Mouse (Mus musculus): ENCODE results near the gene Lfng. TPM values are rescaled to one million over a fixed set of nuclear protein-coding genes. Genes with fewer than 3 reads are reported as not detected.

The Lfng gene
- total RNA-seq, 2 experiments from 2014 or later: 19.7 to 20.7 TPM

DNA sequence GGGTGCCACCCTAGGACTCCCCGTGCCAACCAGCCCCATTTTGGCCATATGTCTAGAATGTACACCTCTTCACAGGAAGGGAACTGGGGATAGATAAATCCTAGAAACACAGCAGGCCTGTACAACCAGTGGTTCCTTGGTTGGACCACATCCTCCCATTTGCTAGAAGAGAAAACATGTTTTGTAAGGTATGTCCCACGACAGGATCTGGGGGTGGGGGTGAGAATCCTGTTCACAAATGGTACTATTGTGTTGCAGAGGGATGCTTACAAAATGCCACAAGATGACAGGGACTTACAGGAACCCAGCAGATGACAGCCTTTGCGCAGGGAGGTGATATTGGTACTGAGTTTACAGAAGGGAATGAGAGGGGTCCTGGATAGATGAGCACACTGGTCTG is 30.9 kb downstream of the Lfng start:
- no peak for DNase-seq
- intact Hi-C loops (cut with DNase I): no loop called here

DNA sequence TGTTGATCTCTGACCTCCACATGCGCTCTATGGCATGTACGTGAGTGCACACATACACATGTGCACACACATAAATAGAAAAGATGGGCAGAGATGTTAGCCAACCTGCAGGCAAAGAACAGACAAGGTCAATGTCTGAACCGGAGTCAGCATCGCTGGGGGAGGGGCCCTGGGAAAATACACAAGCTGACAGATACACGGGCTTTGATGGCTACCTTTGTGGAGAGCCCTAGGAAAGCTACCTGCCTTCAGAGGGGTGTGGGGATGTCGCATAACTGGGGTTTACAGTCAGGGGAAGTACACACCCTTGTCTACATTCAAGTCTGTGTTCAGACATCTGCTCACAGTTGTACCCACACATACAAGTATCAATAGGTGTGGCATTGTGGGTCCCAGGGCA is 31.4 kb downstream of the Lfng start:
- no peak for DNase-seq
- intact Hi-C loops (cut with DNase I): no loop called here

DNA sequence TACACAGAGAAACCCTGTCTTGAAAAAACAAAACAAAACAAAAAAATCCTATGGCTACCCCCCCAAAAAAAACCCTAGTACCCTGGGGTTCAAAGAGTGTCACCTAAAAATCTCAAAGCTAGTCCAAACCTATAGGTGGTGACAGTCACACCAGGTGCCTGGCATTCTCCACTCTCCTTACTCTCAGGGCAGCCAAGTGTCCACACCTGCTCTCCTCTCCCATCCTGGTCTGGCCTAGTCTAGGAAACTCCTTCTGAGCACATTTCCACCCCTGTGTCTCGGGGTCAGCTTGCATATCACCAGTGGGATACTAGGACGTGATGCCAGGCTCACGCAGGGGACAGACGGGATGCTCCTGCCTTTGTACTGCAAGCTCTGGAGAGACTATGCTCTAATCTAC is 32.2 kb downstream of the Lfng start:
- DNase-seq: no peak
- intact Hi-C loops (cut with DNase I): no loop called here

DNA sequence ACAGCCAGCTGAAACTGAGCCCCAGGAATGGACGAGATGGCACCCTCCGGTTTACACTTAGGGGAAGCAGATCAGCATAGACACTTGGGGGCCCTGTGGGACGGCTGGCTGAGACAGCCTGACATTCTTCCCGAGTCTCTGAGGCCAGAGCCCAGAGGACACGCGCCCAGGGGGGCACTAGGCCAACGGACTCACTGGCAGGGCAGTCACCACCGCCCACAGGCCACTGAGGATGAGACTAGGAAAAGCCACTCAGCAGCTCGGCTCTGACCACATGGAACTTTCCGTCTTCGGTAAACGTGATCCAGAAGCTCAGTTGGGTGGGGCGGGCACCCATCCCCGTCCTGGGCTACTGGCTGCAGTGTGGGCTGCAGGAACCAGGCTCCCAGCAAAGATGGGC is 32.8 kb downstream of the Lfng start:
- intact Hi-C loops (cut with DNase I): no loop called here
- no peak for DNase-seq

DNA sequence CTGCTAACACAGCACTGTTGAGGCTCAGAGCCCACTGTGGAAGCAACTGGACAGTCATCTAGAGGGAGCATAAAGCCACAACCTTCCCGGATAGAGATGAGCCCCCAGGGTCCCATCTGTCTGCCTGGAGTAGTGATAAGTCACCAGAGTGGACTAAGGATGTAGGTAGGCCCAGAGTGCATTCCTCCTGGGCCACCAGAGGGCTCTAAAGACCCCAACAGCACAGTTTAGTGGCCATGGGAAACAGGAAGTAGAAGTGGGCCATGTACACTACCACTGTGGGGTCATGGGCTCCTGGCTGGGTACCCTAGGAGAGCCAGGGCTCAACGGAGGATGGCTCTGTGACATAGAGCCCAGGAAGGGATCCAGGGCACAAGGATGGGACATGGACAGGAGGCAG is 33.7 kb downstream of the Lfng start:
- intact Hi-C loops (cut with DNase I): no loop called here

DNA sequence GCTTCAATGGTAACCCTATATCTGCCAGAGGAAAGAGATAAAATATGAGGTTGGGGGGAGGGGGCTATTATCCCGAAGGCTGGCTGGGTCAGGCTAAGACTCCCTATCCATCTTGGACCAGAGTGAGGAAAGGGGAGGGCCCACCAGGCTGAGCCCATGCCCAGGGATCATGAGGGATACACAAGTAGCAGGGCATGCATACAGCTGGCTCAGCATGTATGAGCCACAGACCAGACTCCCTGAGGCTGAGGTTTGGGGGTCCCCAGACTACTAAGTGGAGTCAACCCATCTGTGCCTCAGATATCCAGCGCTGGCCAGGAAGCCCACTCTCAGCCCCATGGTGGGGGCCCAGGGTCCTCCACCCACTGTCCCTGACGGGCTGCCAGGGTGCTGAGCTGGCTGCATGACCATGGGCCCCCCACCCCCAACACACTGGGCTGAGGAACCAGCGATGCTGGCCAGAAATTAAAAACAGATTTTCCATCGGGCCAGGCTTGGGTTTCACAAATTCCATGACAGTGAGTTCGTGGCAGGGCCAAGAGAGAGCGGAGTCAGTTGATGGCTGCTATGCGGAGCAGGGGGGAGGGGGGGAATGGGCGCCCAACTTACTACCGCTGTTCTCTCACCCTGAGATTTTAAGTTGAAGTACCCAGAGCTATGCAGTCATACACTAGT is 34.3 kb downstream of the Lfng start:
- no peak for DNase-seq
- intact Hi-C loops (cut with DNase I): no loop called here

More for the DNA sequence above, 33.7 kb downstream of the Lfng start:
- no peak for DNase-seq

DNA sequence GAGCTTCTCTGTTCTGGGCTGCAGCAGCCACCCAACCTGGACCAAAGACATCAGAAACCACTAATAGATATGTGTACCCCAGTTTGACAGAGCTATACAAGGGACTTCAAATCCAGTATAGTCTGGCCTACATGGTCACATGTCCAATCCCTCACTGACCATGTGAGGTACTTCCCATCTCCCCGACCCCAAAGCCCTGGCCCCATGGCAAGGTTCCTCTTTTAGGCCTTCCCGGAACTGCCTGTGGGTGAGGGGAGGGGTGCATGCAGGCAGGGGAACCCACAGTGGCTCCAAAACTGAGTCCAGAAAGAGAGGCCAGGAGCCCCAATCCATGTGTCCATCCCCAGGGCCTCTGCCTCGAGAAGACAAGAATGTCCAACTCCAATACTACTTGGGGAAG is 35.0 kb downstream of the Lfng start:
- no peak for DNase-seq
- intact Hi-C loops (cut with DNase I): no loop called here

DNA sequence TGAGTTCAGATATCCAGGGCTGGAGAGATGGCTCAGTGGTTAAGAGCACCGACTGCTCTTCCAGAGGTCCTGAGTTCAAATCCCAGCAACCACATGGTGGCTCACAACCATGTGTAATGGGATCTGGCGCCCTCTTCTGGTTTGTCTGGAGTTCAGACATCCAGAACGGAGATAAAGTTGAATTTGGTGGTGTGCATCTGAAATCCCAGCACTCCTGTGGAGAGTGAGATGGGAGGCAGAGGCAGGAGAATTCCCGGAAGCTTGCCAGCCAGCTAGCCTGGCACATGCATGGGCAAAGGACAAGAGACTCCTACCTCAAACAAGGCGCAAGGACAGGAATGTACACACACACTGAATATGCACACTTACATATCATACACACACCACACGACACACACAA is 37.1 kb downstream of the Lfng start:
- no peak for DNase-seq
- intact Hi-C loops (cut with DNase I): no loop called here

DNA sequence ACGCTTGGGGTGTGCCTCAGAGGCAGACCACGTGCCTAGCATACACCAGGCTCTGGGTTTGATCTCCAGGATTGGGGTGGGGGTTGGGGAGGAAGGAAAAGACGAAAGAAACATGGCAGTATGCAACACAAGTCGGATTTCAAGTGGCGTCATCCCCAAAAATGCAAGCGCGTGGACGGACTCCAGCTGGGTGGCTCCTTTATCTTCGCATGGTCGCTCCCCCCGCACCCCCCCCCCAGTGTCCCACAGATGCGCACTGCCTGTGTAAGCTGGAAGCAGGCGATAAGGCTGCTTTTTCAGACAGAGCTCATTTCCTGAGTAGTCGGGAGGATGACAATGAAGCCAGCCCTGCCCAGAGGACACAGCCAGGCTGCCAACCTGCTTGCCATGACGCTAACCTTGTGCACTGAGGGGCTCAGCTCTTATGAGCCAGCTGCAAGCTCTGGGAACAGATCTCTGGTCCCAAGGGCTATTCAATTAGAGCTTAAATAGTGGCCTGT is 37.6 kb downstream of the Lfng start:
- DNase-seq: no peak
- intact Hi-C loops (cut with DNase I): no loop called here

DNA sequence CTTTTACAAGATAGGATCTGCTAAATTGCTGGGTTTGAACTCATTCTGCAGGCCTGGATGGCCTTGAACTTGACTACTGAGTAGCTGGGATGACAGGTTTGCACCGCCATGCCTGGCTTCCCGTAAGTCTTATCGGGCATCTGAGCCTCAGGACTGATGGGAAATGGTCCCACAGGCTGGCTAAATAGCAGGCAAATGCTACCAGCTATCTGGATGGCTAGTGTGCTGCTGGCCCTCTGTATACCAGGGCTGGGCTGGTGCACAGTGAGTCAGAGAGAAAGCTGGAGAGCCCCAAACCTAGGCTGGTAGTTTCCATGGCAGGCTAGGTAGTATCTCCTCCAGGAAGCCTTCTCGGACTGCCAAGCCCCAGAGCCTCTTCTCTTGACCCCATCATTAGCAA is 38.3 kb downstream of the Lfng start:
- DNase-seq: no peak
- intact Hi-C loops (cut with DNase I): no loop called here

DNA sequence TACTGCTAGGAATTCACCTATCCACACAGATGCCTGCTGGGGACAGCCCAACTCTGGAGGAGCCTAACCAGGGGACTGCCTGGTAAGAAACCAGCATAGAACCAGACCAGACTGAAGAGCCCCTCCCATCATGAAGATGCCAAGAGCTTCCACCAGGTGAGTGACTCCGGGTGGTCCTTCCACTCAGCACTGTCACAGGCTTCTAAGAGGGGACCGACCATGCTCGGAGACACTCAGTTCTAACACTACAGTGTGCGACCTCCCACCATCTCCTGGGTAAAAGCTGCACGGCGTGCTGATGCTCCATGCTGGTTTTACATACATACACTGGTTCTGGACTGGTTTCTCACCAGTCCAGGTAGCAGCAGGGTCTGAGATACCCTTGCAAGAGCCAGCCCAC is 39.1 kb downstream of the Lfng start:
- intact Hi-C loops (cut with DNase I): no loop called here
- no peak for DNase-seq

DNA sequence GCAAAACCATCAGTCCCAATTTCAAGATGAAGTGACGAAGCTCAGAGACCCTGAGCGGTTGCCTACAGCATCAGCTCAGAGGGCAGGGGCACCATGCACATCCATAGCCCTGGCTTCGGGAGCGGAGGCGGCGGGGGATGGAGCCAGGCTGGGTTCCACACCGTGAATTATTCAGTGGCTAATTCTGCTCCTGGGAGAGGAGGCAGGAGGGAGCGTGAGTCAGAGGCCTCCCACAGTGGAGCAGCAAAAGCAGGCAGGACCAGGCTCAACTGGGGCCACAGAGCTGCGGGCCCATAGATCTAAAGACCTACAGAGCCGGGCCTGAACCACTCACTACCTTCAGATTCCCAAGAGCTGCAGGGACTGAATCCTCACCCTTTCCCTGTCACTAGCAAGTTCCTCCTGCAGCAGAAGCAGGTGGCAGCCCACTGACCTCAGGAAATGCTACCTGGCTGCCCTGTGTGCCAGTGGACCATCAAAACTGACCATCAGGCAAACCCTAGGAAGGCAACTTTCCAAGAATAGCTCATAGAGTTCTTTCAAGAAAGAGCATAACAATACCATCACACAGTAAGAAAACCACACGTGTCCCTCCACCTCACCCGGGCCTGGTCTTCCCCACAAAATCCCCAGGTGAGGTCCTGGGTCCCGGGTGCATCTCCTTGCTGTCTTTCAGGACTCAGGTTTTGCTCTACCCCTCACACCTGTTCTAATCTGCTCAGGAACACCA is 40.1 kb downstream of the Lfng start:
- intact Hi-C loops (cut with DNase I): no loop called here
- DNase-seq: no peak

DNA sequence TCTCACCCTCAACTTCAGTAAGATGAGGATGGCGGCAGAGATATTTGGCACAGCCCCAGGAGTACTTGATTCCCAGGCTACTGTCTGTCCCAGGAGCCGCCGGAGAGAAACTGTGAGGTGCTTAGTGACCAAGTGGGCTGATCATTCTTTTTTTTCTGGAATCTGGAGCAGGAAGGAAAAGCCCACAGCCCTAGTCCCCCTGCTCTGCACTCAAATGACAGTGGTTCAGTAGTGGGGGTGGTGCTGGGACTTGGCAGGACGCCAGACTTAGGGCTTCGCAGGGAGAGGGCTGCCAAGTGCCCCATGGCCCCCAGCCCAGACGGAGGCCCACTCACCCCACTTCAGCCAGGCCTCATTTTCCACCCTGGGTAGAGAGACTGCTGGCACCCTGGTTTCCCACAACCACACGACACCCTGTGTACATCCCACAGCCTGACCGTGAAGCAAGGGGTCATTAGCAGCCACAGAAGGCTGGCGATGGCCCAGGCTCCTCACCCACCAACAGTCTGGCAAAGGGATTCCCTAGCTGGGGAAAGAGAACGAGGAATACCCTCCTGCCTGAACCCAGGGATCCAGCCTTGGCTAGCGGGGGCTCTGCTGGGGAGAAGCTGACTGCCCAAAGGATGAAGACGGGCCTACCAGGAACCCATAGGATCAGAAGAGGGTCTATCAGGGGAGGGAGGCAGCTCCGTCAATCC is 40.9 kb downstream of the Lfng start:
- peak; percentile 83 for DNase-seq
- intact Hi-C loops (cut with DNase I): no loop called here

DNA sequence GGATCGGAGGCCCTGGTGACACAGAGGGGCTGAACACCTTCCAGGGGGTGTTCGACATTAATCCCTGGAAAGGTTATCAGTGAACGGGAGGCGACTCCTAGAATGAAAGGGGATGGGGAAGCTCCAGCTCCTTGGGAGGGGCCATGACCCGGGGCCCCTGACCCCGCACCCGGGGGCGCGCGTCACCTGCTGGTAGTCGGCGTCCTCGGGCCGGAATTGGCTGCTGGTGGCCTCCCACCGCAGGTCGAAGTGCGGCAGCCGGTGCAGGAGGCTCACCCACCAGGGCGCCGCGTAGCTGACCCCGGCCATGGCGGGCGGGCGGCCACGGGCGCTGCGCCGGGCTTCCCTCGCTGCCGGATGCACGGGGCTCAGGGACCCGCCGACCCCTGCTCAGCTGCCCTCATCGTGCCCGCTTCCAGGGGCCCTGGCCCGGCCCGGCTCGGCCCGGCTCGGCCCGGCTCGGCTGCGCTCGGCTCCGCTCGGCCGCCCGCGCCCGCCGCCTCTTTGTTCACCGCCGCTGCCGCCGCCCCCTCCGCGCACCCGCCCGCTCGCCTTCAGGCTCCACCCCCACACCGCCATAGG is 41.5 kb downstream of the Lfng start, which contains the start of gene Ttyh3:
TSS of gene Ttyh3 (minus strand) at position 513 of the 582 bp plus-strand sequence.
- DNase-seq: no peak

DNA sequence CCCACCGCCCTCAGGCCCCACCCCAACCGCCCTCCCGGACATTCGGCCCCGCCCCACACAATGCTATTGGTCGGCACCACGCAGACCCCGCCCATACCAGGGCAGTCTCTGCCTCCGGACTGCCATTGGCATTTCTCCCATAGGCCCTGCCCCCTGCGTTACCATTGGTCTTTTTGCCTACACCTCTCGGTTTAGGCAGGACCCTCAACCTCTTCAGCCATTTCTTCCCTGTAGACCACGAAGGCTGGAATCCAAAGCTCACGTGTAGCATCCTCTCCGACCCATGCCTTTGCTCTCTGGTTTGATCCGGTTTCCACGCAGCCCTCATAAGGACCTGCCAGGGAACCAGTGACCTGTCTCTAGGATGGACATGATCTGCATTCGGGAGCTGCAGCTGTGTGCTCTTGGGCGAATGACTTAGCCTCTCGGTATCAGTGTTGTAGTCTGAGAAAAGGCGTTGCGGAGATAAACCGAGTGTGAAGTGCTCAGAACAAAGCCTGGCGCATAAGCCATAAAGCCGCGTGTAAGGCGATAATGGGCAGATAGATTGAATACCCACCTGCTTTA is 42.1 kb downstream of the Lfng start:
- peak; percentile 100 for DNase-seq
- intact Hi-C loops (cut with DNase I): no loop called here

More for the DNA sequence above, 41.5 kb downstream of the Lfng start, which contains the start of gene Ttyh3:
- intact Hi-C loops (cut with DNase I): no loop called here

DNA sequence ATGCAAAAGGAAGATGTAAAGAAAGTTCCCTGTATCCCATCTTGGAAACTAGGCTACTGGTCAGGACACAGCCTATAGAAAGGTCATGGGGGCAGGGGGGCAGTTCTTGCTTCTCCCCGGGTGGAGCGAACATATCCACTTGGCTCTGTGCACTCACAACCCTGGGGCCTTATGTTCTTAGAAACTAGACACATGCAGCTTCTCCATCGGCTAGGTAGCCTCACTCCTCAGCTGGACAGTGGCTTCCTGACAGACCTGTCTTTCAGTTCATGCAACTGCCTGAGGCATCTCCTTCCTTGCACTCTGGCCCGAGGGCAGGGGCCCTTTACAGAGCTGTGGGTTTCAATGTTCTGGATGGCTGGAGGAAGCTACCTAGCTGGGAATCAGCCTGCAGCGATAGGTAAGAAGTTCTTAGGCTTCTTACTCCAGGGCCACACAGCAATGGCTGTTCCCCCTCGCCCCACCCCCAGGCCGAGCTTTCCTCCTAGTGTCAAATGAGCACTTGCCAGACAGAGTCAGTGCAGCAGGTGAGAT is 42.8 kb downstream of the Lfng start:
- intact Hi-C loops (cut with DNase I): no loop called here
- no peak for DNase-seq

DNA sequence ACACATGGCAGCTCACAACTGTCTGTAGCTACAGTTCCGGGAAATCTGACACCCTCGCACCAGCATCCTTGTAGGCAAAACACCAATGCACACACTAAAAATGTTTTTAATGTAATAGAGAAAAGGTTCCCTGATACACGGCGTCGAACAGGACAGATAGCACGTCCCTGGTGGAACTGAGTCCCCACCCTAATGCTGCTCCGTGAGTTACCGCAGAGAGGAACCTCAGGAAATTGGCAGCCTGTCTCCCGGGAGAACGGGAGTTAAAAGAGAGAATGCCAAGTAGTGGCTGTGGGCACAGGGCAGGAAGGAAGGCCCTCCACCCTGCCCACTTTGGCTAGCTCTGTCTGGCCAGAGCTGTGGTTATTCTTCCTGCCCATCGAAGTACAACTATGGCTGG is 44.1 kb downstream of the Lfng start:
- DNase-seq: no peak
- intact Hi-C loops (cut with DNase I): no loop called here

DNA sequence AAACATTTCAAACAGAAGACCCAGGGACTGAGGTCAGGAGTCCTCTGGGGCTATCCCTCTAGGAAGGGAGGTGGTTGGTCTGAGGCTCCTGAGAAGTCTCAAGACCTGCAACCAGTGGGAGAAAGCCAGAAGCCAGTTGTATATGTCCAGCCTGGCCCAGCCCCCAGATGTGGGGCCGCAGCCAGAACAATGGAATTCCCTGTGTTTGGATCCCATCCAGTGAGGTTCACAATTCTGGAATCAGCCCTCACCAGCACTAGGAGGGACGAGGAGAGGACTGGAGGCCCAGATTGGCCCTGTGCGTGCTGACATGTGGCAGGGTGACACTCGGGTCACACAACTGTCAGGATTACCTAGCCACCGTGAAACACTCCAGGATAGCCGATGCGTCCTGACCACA is 45.5 kb downstream of the Lfng start:
- intact Hi-C loops (cut with DNase I): no loop called here
- DNase-seq: no peak

DNA sequence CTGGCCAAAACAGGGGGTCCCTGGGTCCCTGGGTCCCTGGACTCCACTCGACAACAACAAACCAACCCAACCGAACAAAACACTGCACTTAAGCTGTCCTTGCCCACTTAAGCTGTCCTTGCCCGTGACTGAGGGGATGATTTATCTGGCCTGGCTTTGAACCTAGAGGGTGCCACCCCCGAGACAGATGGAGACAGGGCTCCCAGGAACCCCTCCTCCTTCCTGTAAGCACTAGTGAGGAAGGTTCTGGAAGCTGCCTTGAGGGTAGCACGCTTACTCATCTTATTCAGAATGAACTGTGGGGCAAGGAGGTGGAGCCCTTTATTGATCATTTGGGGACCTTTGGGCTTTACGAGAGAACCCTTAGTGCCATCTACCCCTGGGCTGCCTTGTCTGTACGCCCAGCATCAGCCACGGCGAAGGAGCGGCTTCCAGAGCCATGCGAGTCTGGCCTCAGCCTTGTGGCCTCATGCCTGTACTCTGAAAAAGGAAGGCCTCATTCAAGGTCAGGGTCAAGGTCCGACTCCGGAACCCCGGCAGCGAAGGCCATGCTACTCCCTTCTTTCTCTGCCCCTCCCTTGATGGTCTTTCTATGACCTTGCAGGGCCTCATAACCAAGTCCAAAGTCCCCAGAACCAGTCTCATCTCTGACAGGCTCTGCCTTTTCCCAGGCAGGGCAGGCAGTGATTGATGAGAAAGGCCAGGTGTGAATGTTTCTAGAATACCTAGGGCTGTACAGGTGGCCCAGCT is 47.2 kb downstream of the Lfng start:
- intact Hi-C loops (cut with DNase I): no loop called here
- DNase-seq: no peak

Data from left cerebral cortex, postnatal 4 days (tissue).